Mouse (Mus musculus): ENCODE results near the gene Kcnh8. TPM values are rescaled to one million over a fixed set of nuclear protein-coding genes. Genes with fewer than 3 reads are reported as not detected.

Gene Kcnh8
- polyA plus RNA-seq, 1 experiment from 2014 or later = not detected

GRCm38 (mm10) chr17:52602781-52603170, 267 bp downstream of the Kcnh8 start:
- Histone ChIP-seq H3K9me3 (replicated peaks; ENCODE audit: control insufficient read depth, low read length) (no peaks in the 10 kb centered on the region), H3K4me1 (ENCODE audit: control insufficient read depth, insufficient read depth, low read length) (no peaks in the 10 kb centered on the region; the same call in 1 of the 2 replicates), H3K27ac (ENCODE audit: low read length) (no peak overlapping the region), H3K36me3 (ENCODE audit: control insufficient read depth, insufficient read depth) (no peaks in the 10 kb centered on the region), H3K9ac (ENCODE audit: low read length) (no peak overlapping the region), H3K4me2 (ENCODE audit: low read depth, low read length) (no peak overlapping the region), H3K4me3 (ENCODE audit: low read length) (no peak overlapping the region), H3K27me3 (ENCODE audit: control insufficient read depth, insufficient read depth, low read length) (peaks cover 34% of the 10 kb centered on the region)
- no peak for ATAC-seq (replicated peaks; ENCODE audit: extremely low read depth, insufficient read depth, low FRiP score)
- WGBS = 5% methylated on average over 14 of the region's 14 CpGs

- ATAC-seq (replicated peaks; ENCODE audit: extremely low read depth, insufficient read depth, low FRiP score) = no peak
- Histone ChIP-seq H3K4me1 (ENCODE audit: control insufficient read depth, insufficient read depth, low read length) (no peaks in the 10 kb centered on the region; the same call in 1 of the 2 replicates), H3K9ac (ENCODE audit: low read length) (no peak overlapping the region), H3K27ac (ENCODE audit: low read length) (no peak overlapping the region), H3K36me3 (ENCODE audit: control insufficient read depth, insufficient read depth) (no peaks in the 10 kb centered on the region), H3K4me2 (ENCODE audit: low read depth, low read length) (no peak overlapping the region), H3K27me3 (ENCODE audit: control insufficient read depth, insufficient read depth, low read length) (peaks cover 34% of the 10 kb centered on the region), H3K4me3 (ENCODE audit: low read length) (no peak overlapping the region), H3K9me3 (replicated peaks; ENCODE audit: control insufficient read depth, low read length) (no peaks in the 10 kb centered on the region)
- 6% methylated on average over 5 of the region's 5 CpGs for WGBS
Measured at GRCm38 (mm10) chr17:52603411-52603810, 902 bp downstream of the Kcnh8 start.

- Histone ChIP-seq H3K4me3 (ENCODE audit: low read length) (no peak overlapping the region), H3K4me2 (ENCODE audit: low read depth, low read length) (no peak overlapping the region), H3K9me3 (replicated peaks; ENCODE audit: control insufficient read depth, low read length) (no peaks in the 10 kb centered on the region), H3K27me3 (ENCODE audit: control insufficient read depth, insufficient read depth, low read length) (no peaks in the 10 kb centered on the region), H3K36me3 (ENCODE audit: control insufficient read depth, insufficient read depth) (no peaks in the 10 kb centered on the region), H3K27ac (ENCODE audit: low read length) (no peak overlapping the region), H3K9ac (ENCODE audit: low read length) (no peak overlapping the region), H3K4me1 (ENCODE audit: control insufficient read depth, insufficient read depth, low read length) (no peaks in the 10 kb centered on the region)
- WGBS = 57% methylated on average over 4 of the region's 4 CpGs
- no peak for ATAC-seq (replicated peaks; ENCODE audit: extremely low read depth, insufficient read depth, low FRiP score)
Measured at GRCm38 (mm10) chr17:52611382-52611781, 8.9 kb downstream of the Kcnh8 start.

GRCm38 (mm10) chr17:52649186-52649585, 46.7 kb downstream of the Kcnh8 start:
- no peaks in the 10 kb centered on the region for H3K27me3 ChIP-seq (ENCODE audit: control insufficient read depth, insufficient read depth, low read length)
- no peaks in the 10 kb centered on the region for H3K4me1 ChIP-seq (ENCODE audit: control insufficient read depth, insufficient read depth, low read length)
- H3K9me3 ChIP-seq (replicated peaks; ENCODE audit: control insufficient read depth, low read length) = peaks cover 2% of the 10 kb centered on the region; the same call in 1 of the 2 replicates
- no peaks in the 10 kb centered on the region for H3K36me3 ChIP-seq (ENCODE audit: control insufficient read depth, insufficient read depth)
- H3K9ac ChIP-seq (ENCODE audit: low read length) = no peak overlapping the region
- H3K27ac ChIP-seq (ENCODE audit: low read length) = no peak overlapping the region
- no peak overlapping the region for H3K4me2 ChIP-seq (ENCODE audit: low read depth, low read length)
- H3K4me3 ChIP-seq (ENCODE audit: low read length) = no peak overlapping the region
- no peak for ATAC-seq (replicated peaks; ENCODE audit: extremely low read depth, insufficient read depth, low FRiP score)

- Histone ChIP-seq H3K36me3 (ENCODE audit: control insufficient read depth, insufficient read depth) (no peaks in the 10 kb centered on the region), H3K4me1 (ENCODE audit: control insufficient read depth, insufficient read depth, low read length) (no peaks in the 10 kb centered on the region), H3K4me3 (ENCODE audit: low read length) (no peak overlapping the region), H3K27ac (ENCODE audit: low read length) (no peak overlapping the region), H3K9me3 (replicated peaks; ENCODE audit: control insufficient read depth, low read length) (peaks cover 4% of the 10 kb centered on the region), H3K9ac (ENCODE audit: low read length) (no peak overlapping the region), H3K4me2 (ENCODE audit: low read depth, low read length) (no peak overlapping the region), H3K27me3 (ENCODE audit: control insufficient read depth, insufficient read depth, low read length) (no peaks in the 10 kb centered on the region)
- no peak for ATAC-seq (replicated peaks; ENCODE audit: extremely low read depth, insufficient read depth, low FRiP score)
Measured at GRCm38 (mm10) chr17:52691988-52692387, 89.5 kb downstream of the Kcnh8 start.

- Histone ChIP-seq H3K9ac (ENCODE audit: low read length) (no peak overlapping the region), H3K27me3 (ENCODE audit: control insufficient read depth, insufficient read depth, low read length) (no peaks in the 10 kb centered on the region), H3K36me3 (ENCODE audit: control insufficient read depth, insufficient read depth) (no peaks in the 10 kb centered on the region), H3K9me3 (replicated peaks; ENCODE audit: control insufficient read depth, low read length) (no peaks in the 10 kb centered on the region), H3K4me3 (ENCODE audit: low read length) (no peak overlapping the region), H3K4me2 (ENCODE audit: low read depth, low read length) (no peak overlapping the region), H3K27ac (ENCODE audit: low read length) (no peak overlapping the region), H3K4me1 (ENCODE audit: control insufficient read depth, insufficient read depth, low read length) (no peaks in the 10 kb centered on the region)
- WGBS = 70% methylated on average over 3 of the region's 3 CpGs
- ATAC-seq (replicated peaks; ENCODE audit: extremely low read depth, insufficient read depth, low FRiP score) = no peak
Measured at GRCm38 (mm10) chr17:52701944-52702343, 99.4 kb downstream of the Kcnh8 start.

- ATAC-seq (replicated peaks; ENCODE audit: extremely low read depth, insufficient read depth, low FRiP score) = no peak
- Histone ChIP-seq H3K36me3 (ENCODE audit: control insufficient read depth, insufficient read depth) (no peaks in the 10 kb centered on the region), H3K4me3 (ENCODE audit: low read length) (no peak overlapping the region), H3K9ac (ENCODE audit: low read length) (no peak overlapping the region), H3K27me3 (ENCODE audit: control insufficient read depth, insufficient read depth, low read length) (no peaks in the 10 kb centered on the region), H3K27ac (ENCODE audit: low read length) (no peak overlapping the region), H3K9me3 (replicated peaks; ENCODE audit: control insufficient read depth, low read length) (no peaks in the 10 kb centered on the region), H3K4me2 (ENCODE audit: low read depth, low read length) (no peak overlapping the region), H3K4me1 (ENCODE audit: control insufficient read depth, insufficient read depth, low read length) (no peaks in the 10 kb centered on the region)
- WGBS = 36% methylated on average over 1 of the region's 1 CpGs
Measured at GRCm38 (mm10) chr17:52712319-52712718, 109.8 kb downstream of the Kcnh8 start.

- no peaks in the 10 kb centered on the region for H3K4me1 ChIP-seq (ENCODE audit: control insufficient read depth, insufficient read depth, low read length)
- ATAC-seq (replicated peaks; ENCODE audit: extremely low read depth, insufficient read depth, low FRiP score) = no peak
- H3K9me3 ChIP-seq (replicated peaks; ENCODE audit: control insufficient read depth, low read length) = no peaks in the 10 kb centered on the region
- H3K36me3 ChIP-seq (ENCODE audit: control insufficient read depth, insufficient read depth) = no peaks in the 10 kb centered on the region
- H3K9ac ChIP-seq (ENCODE audit: low read length) = no peak overlapping the region
- 73% methylated on average over 3 of the region's 3 CpGs for WGBS
- no peak overlapping the region for H3K4me3 ChIP-seq (ENCODE audit: low read length)
- no peak overlapping the region for H3K27ac ChIP-seq (ENCODE audit: low read length)
- H3K27me3 ChIP-seq (ENCODE audit: control insufficient read depth, insufficient read depth, low read length) = no peaks in the 10 kb centered on the region
- no peak overlapping the region for H3K4me2 ChIP-seq (ENCODE audit: low read depth, low read length)
Measured at GRCm38 (mm10) chr17:52722214-52722613, 119.7 kb downstream of the Kcnh8 start.

- no peaks in the 10 kb centered on the region for H3K4me1 ChIP-seq (ENCODE audit: control insufficient read depth, insufficient read depth, low read length)
- no peak for ATAC-seq (replicated peaks; ENCODE audit: extremely low read depth, insufficient read depth, low FRiP score)
- H3K27ac ChIP-seq (ENCODE audit: low read length) = no peak overlapping the region
- no peaks in the 10 kb centered on the region for H3K9me3 ChIP-seq (replicated peaks; ENCODE audit: control insufficient read depth, low read length)
- no peak overlapping the region for H3K4me3 ChIP-seq (ENCODE audit: low read length)
- H3K27me3 ChIP-seq (ENCODE audit: control insufficient read depth, insufficient read depth, low read length) = no peaks in the 10 kb centered on the region
- H3K9ac ChIP-seq (ENCODE audit: low read length) = no peak overlapping the region
- WGBS = 65% methylated on average over 2 of the region's 2 CpGs
- H3K4me2 ChIP-seq (ENCODE audit: low read depth, low read length) = no peak overlapping the region
- H3K36me3 ChIP-seq (ENCODE audit: control insufficient read depth, insufficient read depth) = no peaks in the 10 kb centered on the region
Measured at GRCm38 (mm10) chr17:52728806-52729205, 126.3 kb downstream of the Kcnh8 start.

- Histone ChIP-seq H3K4me2 (ENCODE audit: low read depth, low read length) (no peak overlapping the region), H3K9me3 (replicated peaks; ENCODE audit: control insufficient read depth, low read length) (no peaks in the 10 kb centered on the region; the same call in 1 of the 2 replicates), H3K4me1 (ENCODE audit: control insufficient read depth, insufficient read depth, low read length) (no peaks in the 10 kb centered on the region), H3K27ac (ENCODE audit: low read length) (no peak overlapping the region), H3K36me3 (ENCODE audit: control insufficient read depth, insufficient read depth) (no peaks in the 10 kb centered on the region), H3K4me3 (ENCODE audit: low read length) (no peak overlapping the region), H3K9ac (ENCODE audit: low read length) (no peak overlapping the region), H3K27me3 (ENCODE audit: control insufficient read depth, insufficient read depth, low read length) (no peaks in the 10 kb centered on the region)
- no peak for ATAC-seq (replicated peaks; ENCODE audit: extremely low read depth, insufficient read depth, low FRiP score)
Measured at GRCm38 (mm10) chr17:52738436-52738835, 135.9 kb downstream of the Kcnh8 start.
